Mouse (Mus musculus): ENCODE measurements around the gene Pgls. TPM values are rescaled to one million over a fixed set of nuclear protein-coding genes. Genes with fewer than 3 reads are reported as not detected.
A peak's percentile ranks its signal among the peaks of the same experiment; 100 is the strongest.

Pgls gene
- 217 and 221 TPM in 2 replicates for polyA plus RNA-seq (2015; fragmentation: Nextera tagmentation; extraction: Ambion mirVana)

DNA sequence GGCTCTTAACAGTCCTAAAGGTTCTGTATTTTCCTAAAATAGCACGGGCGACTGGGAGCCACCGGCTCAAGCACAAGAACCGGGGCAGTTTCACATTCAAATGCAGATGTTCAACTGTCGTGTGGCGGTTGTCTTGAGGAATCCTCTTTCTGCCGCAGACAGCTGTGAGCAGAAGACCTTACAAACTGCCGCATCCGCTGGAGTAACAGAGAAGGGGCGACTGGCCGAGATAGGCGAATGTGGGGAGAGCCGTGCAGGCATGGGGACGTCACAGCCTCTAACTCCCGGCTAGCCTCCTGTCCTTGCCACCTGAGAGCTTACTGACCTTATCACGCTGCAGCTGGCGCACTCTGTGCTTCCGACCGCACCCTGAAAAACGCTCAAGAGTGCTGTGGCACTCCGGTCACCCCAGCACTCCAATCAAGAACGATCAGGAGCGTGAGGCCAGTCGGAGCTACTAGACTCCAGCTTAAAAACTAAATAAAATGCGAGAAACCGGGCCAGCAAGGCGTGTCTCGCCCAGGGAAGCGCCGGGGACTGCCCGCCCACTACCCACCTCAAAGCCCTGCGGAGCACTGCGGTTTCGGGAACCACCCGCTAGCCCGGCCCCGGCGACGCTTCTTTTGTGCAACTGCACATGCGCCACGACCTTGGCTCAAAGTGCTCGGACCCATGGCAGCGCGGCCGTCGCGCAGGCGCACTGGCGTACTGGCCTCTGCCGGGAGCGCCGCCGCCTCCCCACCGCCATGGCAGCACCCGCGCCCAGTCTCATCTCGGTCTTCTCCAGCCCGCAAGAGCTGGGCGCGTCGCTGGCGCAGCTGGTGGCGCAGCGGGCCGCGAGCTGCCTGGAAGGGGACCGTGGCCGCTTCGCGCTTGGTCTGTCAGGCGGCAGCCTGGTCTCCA lies at the start of gene Pgls:
Pgls (plus strand) TSS at position 706 of the 903 bp plus-strand sequence.
- under 1% methylated on average over 71 of the region's 71 CpGs for WGBS
- no peaks in the 10 kb centered on the region for H3K27me3 ChIP-seq (replicated peaks)
- H3K4me1 ChIP-seq = peaks cover 36% of the 10 kb centered on the region
- no peaks in the 10 kb centered on the region for H3K36me3 ChIP-seq (replicated peaks)
- ATAC-seq (replicated peaks) = peak; percentile 89
- H3K4me3 ChIP-seq = peak within 1 kb of the TSS; percentile 73
- peak within 1 kb of the TSS; percentile 80 for H3K4me2 ChIP-seq
- no peaks in the 10 kb centered on the region for H3K9me3 ChIP-seq
- peak within 1 kb of the TSS; percentile 98 for H3K27ac ChIP-seq
- peak within 1 kb of the TSS; percentile 75 for H3K9ac ChIP-seq

DNA sequence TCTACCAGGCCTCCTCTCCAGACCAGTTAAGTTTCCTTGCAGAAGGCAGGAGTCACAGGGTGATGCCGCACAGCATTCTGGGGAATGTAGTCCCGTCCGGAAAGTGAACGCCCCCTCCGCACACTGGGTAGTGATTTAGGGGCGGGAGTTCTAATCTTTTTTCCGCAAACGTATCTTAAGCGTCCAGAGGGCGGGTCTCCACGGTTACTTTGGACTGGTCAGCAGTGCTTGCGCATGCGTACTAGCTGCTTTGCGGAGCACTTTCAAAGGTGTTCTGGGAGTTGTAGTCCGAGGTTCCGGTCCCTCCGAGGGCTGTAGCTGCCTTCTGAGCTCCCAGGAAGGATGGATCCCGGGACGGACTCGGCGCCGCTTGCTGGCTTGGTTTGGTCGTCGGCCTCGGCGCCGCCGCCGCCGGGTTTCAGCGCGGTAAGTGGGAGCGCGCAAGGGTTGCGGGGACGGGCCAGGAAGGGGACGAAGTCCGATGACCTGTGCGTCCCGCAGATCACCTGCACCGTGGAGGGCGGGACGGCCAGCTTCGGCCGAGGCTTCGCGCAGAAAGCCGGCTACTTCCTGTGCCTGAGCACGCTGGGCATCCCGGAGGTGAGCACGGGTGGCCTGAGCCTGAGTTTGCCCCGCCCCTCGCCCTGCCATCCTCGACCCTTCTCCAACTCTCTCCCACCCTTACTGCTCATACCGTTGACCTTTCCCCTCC lies 49.2 kb upstream of the Pgls start, which contains the start of gene Mvb12a:
Mvb12a (plus strand) TSS at position 291 of the 712 bp plus-strand sequence.
- Histone ChIP-seq H3K4me1 (peaks cover 11% of the 10 kb centered on the region), H3K4me2 (peak within 1 kb of the TSS; percentile 73), H3K27ac (peak within 1 kb of the TSS; percentile 72), H3K4me3 (peak within 1 kb of the TSS; percentile 80), H3K9ac (peak within 1 kb of the TSS; percentile 89), H3K9me3 (no peaks in the 10 kb centered on the region), H3K36me3 (replicated peaks) (peaks cover 13% of the 10 kb centered on the region), H3K27me3 (replicated peaks) (peaks cover 3% of the 10 kb centered on the region)
- ATAC-seq (replicated peaks) = peak; percentile 97
- WGBS = 0% methylated on average over 55 of the region's 55 CpGs

DNA sequence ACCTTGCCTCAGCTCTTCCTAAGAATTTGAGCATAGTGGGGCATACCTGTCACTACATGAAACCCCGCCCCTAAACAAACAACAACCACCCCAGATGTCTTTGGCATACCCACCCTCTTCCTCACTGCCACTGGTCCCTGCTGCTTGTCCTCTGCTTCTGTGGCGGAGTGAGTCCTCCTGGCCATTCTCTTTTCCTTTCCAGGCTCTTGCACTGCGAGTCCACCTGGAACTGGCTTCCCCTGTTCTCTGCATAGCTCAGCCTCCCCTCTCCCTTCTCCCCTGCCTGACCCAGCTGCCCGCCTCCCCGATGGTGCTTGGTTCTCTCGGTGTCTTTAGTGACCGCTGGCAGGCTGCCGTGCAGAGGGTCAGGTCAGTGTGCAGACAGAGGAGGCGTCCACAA lies 48.2 kb upstream of the Pgls start:
- ATAC-seq (replicated peaks) = no peak
- WGBS = 90% methylated on average over 9 of the region's 9 CpGs
- H3K9ac ChIP-seq = peak overlapping the region; percentile 89

GRCm38 (mm10) chr8:71545053-71545452 lies 46.9 kb upstream of the Pgls start:
- Histone ChIP-seq H3K9me3 (no peaks in the 10 kb centered on the region), H3K36me3 (replicated peaks) (peaks cover 19% of the 10 kb centered on the region), H3K27me3 (replicated peaks) (no peaks in the 10 kb centered on the region), H3K27ac (no peak overlapping the region), H3K4me2 (no peak overlapping the region), H3K9ac (no peak overlapping the region), H3K4me3 (no peak overlapping the region), H3K4me1 (peaks cover 11% of the 10 kb centered on the region)
- 90% methylated on average over 11 of the region's 11 CpGs for whole genome bisulfite sequencing
- ATAC-seq (replicated peaks) = no peak

More for the DNA sequence above, 48.2 kb upstream of the Pgls start:
- Histone ChIP-seq H3K4me1 (peaks cover 11% of the 10 kb centered on the region), H3K4me3 (peak overlapping the region; percentile 80), H3K27ac (no peak overlapping the region), H3K9me3 (no peaks in the 10 kb centered on the region), H3K27me3 (replicated peaks) (no peaks in the 10 kb centered on the region), H3K4me2 (peak overlapping the region; percentile 73), H3K36me3 (replicated peaks) (peaks cover 17% of the 10 kb centered on the region)

- WGBS = 84% methylated on average over 7 of the region's 7 CpGs
- H3K9ac ChIP-seq = no peak overlapping the region
- H3K9me3 ChIP-seq = no peaks in the 10 kb centered on the region
- peaks cover 11% of the 10 kb centered on the region for H3K4me1 ChIP-seq
- H3K4me3 ChIP-seq = no peak overlapping the region
- H3K36me3 ChIP-seq (replicated peaks) = peaks cover 19% of the 10 kb centered on the region
- no peak overlapping the region for H3K4me2 ChIP-seq
- no peak for ATAC-seq (replicated peaks)
- no peak overlapping the region for H3K27ac ChIP-seq
- no peaks in the 10 kb centered on the region for H3K27me3 ChIP-seq (replicated peaks)
Observed at GRCm38 (mm10) chr8:71547590-71547989, 44.4 kb upstream of the Pgls start.

DNA sequence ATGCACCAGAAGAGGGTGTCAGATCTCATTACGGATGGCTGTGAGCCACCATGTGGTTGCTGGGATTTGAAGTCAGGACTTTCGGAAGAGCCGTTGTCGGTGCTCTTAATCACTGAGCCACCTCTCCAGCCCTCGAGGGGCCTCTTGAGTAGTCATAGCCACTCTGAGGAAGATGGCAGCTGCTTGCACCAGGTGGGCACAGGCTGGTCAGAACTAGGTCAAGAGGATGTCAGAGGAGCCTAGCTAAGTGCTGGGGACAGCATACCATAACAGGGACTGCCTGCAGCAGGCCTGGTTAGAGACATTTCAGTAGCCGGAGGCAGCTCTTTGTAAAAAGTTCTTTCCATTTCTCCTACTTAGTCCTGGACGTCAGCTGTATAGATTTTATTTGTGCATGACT lies 41.2 kb upstream of the Pgls start:
- Histone ChIP-seq H3K36me3 (replicated peaks) (peaks cover 15% of the 10 kb centered on the region), H3K4me2 (no peak overlapping the region), H3K9ac (no peak overlapping the region), H3K9me3 (no peaks in the 10 kb centered on the region), H3K27me3 (replicated peaks) (peaks cover 1% of the 10 kb centered on the region; the same call in 1 of the 2 replicates), H3K4me1 (no peaks in the 10 kb centered on the region), H3K27ac (no peak overlapping the region), H3K4me3 (no peak overlapping the region)
- 68% methylated on average over 7 of the region's 7 CpGs for WGBS
- ATAC-seq (replicated peaks) = no peak

- Histone ChIP-seq H3K4me2 (no peak overlapping the region), H3K9me3 (no peaks in the 10 kb centered on the region), H3K36me3 (replicated peaks) (peaks cover 5% of the 10 kb centered on the region), H3K4me3 (no peak overlapping the region), H3K27ac (no peak overlapping the region), H3K27me3 (replicated peaks) (peaks cover 18% of the 10 kb centered on the region), H3K9ac (no peak overlapping the region), H3K4me1 (no peaks in the 10 kb centered on the region)
- 78% methylated on average over 6 of the region's 6 CpGs for WGBS
- no peak for ATAC-seq (replicated peaks)
Observed at GRCm38 (mm10) chr8:71552770-71553169, 39.2 kb upstream of the Pgls start.

GRCm38 (mm10) chr8:71554001-71554400 lies 38.0 kb upstream of the Pgls start:
- Histone ChIP-seq H3K9me3 (no peaks in the 10 kb centered on the region), H3K4me1 (peaks cover 9% of the 10 kb centered on the region; the same call in 1 of the 2 replicates), H3K27me3 (replicated peaks) (peaks cover 30% of the 10 kb centered on the region), H3K27ac (no peak overlapping the region), H3K36me3 (replicated peaks) (no peaks in the 10 kb centered on the region), H3K4me2 (no peak overlapping the region), H3K4me3 (no peak overlapping the region), H3K9ac (no peak overlapping the region)
- WGBS = 76% methylated on average over 6 of the region's 6 CpGs
- no peak for ATAC-seq (replicated peaks)

DNA sequence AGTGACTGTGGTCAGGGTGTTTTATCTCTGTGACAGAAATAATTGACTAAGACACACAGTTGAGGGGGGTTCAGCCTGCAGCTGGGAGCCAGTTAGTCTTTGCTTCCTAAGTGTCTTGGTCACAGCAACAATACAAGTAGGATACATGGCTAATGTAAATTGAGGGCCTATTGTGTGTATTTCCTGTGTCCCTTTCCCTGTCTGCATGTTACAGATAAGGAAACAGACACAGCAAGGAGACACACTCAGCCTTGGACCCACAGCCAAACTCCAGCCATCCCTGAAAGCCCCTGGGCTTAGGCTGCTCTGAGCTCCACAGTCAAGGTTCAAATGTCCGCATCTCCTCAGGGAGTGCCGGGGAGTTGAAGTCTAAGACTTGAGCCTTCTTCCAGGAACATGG lies 37.3 kb upstream of the Pgls start:
- ATAC-seq (replicated peaks) = no peak
- H3K4me3 ChIP-seq = no peak overlapping the region
- H3K27ac ChIP-seq = no peak overlapping the region
- H3K9me3 ChIP-seq = no peaks in the 10 kb centered on the region
- H3K4me2 ChIP-seq = no peak overlapping the region
- WGBS = 86% methylated on average over 2 of the region's 2 CpGs
- H3K4me1 ChIP-seq = peaks cover 10% of the 10 kb centered on the region; the same call in 1 of the 2 replicates
- H3K9ac ChIP-seq = no peak overlapping the region
- no peaks in the 10 kb centered on the region for H3K36me3 ChIP-seq (replicated peaks)
- peaks cover 36% of the 10 kb centered on the region for H3K27me3 ChIP-seq (replicated peaks)

GRCm38 (mm10) chr8:71558071-71558957 lies 33.7 kb upstream of the Pgls start, which contains the start of gene Tmem221:
Gene Tmem221 (minus strand): TSS chr8:71558871.
- no peaks in the 10 kb centered on the region for H3K36me3 ChIP-seq (replicated peaks)
- ATAC-seq (replicated peaks) = no peak

GRCm38 (mm10) chr8:71558958-71559690 lies 32.9 kb upstream of the Pgls start:
- Histone ChIP-seq H3K27ac (no peak overlapping the region), H3K4me1 (peaks cover 18% of the 10 kb centered on the region), H3K9ac (no peak overlapping the region), H3K4me2 (peak overlapping the region; percentile 34), H3K9me3 (no peaks in the 10 kb centered on the region), H3K27me3 (replicated peaks) (peaks cover 70% of the 10 kb centered on the region), H3K36me3 (replicated peaks) (no peaks in the 10 kb centered on the region), H3K4me3 (peak overlapping the region; percentile 20)
- 2% methylated on average over 24 of the region's 24 CpGs for WGBS
- no peak for ATAC-seq (replicated peaks)

More at GRCm38 (mm10) chr8:71558071-71558957, 33.7 kb upstream of the Pgls start, which contains the start of gene Tmem221:
- H3K9me3 ChIP-seq = no peaks in the 10 kb centered on the region
- 4% methylated on average over 69 of the region's 70 CpGs for WGBS
- H3K4me2 ChIP-seq = peak within 1 kb of the TSS; percentile 34
- H3K27ac ChIP-seq = no peak within 1 kb of the TSS
- H3K27me3 ChIP-seq (replicated peaks) = peaks cover 70% of the 10 kb centered on the region
- peaks cover 18% of the 10 kb centered on the region for H3K4me1 ChIP-seq
- 0 out of 2 replicates have a peak within 1 kb of the TSS, but pooled peaks have one; percentile 5 for H3K9ac ChIP-seq
- peak within 1 kb of the TSS; percentile 20 for H3K4me3 ChIP-seq
